Mouse (Mus musculus): ENCODE measurements around the gene Olfr855. TPM values are rescaled to one million over a fixed set of nuclear protein-coding genes. Genes with fewer than 3 reads are reported as not detected.

Olfr855 gene
- not detected for polyA plus RNA-seq (2014; fragmentation: Illumina TruSeq; extraction: RNeasy Lipid Tissue Mini Kit (QIAGEN cat#74804); ENCODE audit: insufficient read depth, low read depth, low replicate concordance)

DNA sequence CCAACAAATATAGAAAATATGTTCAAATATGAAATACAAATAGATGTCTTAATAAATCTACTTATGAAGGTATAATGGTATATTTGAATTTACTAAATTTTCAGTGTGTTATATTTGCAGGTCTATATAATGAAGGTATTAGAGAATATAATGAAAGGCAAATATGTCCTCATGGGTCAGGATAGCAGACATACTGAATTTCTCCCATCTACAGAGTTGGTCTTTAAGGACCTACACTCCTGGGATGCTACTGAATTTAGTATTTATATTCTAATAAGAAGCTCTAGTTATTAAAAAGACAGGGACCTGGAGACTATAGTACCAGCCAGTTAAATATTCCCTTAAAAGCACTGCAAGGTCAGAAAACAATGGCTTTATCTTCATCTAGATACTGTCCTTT lies at the start of gene Olfr855:
Olfr855 (plus strand) TSS at position 301 of the 400 bp plus-strand sequence.

DNA sequence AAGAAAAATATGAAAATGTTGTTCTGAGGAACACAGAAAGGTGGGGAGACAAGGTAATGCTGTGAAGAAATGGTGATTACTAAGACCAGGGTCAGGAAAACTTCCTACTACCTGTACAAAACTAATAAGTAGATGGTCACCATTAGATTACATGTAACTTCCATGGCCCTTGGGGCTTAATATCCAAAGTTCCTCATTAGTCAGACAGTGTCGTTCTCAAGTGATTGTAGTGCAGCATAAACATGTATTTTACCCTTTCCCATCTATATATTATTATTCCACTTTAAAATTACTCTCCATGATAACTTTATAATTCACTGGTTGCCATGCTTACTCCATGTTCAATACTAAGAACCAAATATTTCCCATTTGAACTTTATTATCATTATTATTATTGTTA lies 41.4 kb upstream of the Olfr855 start, which contains the start of gene Olfr853:
Olfr853 (minus strand) TSS at position 101 of the 400 bp plus-strand sequence.

DNA sequence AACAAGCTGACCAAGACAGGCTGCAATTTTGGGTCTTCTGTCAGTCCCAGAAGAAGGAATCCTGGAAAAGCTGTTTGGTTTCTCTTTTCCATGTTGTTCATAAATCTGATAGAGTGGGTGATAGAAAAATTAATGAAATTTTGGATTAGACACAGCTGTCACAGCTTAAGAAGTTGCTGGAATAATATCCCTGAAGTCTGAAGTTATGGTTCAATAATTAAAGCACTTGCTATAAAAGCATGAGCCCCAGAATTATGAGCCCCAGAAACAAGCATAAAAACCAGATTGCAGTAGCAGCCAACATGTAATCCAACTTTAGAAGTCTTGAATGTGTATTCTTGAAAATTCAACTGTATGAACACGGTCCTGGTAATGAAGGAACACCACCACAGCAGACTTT lies 15.1 kb upstream of the Olfr855 start, which contains the start of gene Olfr854:
Olfr854 (minus strand) TSS at position 101 of the 400 bp plus-strand sequence.

DNA sequence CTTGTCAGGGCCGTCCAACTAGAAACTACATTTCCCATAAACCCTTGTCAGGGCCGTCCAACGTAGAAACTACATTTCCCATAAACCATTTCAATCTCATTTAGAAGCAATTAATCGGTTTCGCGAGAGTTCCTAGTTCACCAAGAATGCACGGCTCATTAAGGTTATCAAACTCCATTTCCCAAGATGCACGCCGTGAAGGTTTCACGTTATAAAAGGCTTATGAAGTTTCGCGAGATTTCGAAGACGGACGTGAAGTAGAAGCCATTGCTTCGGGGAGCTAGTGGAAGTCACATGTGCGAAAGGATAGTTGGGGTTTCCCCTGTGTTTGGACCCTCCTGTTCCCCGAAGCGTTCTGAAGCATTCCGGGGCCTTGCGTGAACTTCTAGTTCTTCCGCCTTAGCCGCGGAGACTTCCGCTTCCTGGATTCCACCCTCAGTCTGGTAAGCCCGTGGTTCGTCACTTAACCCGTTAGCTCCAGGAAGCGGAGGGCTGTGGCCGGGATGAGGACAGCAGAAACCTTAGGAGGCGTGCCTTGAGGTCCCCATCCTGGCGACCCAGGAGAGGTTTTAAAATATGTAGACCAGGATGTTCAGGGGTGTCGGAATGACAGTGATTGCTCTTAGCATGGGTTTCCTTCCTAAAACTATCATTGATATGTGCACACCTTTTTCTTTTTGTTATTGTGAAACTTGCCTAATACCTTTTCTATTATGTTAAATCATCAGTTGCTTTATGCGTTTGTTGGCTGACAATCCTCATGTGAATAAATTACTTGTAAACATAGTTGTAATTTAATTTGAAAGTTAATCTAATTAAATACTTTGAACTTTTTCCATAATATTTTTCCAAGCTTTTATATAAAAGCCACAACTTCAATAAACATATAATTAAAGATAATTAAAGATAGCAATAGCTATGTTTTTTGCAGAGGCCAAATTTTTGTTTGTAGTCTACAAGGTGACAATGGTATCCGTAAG lies 39.7 kb downstream of the Olfr855 start, which contains the start of gene Zfp317:
Zfp317 (plus strand) TSS at position 260 of the 980 bp plus-strand sequence.

Other genes with a start within 250 kb of the Olfr855 start
- not detected for gene Olfr845, start 246.2 kb upstream of the Olfr855 start, polyA plus RNA-seq (2014; fragmentation: Illumina TruSeq; extraction: RNeasy Lipid Tissue Mini Kit (QIAGEN cat#74804); ENCODE audit: insufficient read depth, low read depth, low replicate concordance)
- not detected for gene Olfr846, start 218.6 kb upstream of the Olfr855 start, polyA plus RNA-seq (2014; fragmentation: Illumina TruSeq; extraction: RNeasy Lipid Tissue Mini Kit (QIAGEN cat#74804); ENCODE audit: insufficient read depth, low read depth, low replicate concordance)
- not detected for gene Olfr847, start 203.9 kb upstream of the Olfr855 start, polyA plus RNA-seq (2014; fragmentation: Illumina TruSeq; extraction: RNeasy Lipid Tissue Mini Kit (QIAGEN cat#74804); ENCODE audit: insufficient read depth, low read depth, low replicate concordance)
- gene Olfr849, start 142.4 kb upstream of the Olfr855 start, polyA plus RNA-seq (2014; fragmentation: Illumina TruSeq; extraction: RNeasy Lipid Tissue Mini Kit (QIAGEN cat#74804); ENCODE audit: insufficient read depth, low read depth, low replicate concordance): not detected
- not detected for gene Olfr850, start 104.4 kb upstream of the Olfr855 start, polyA plus RNA-seq (2014; fragmentation: Illumina TruSeq; extraction: RNeasy Lipid Tissue Mini Kit (QIAGEN cat#74804); ENCODE audit: insufficient read depth, low read depth, low replicate concordance)
- gene Olfr851, start 89.3 kb upstream of the Olfr855 start, polyA plus RNA-seq (2014; fragmentation: Illumina TruSeq; extraction: RNeasy Lipid Tissue Mini Kit (QIAGEN cat#74804); ENCODE audit: insufficient read depth, low read depth, low replicate concordance): not detected
- gene Olfr853, start 41.5 kb upstream of the Olfr855 start, polyA plus RNA-seq (2014; fragmentation: Illumina TruSeq; extraction: RNeasy Lipid Tissue Mini Kit (QIAGEN cat#74804); ENCODE audit: insufficient read depth, low read depth, low replicate concordance): not detected
- not detected for gene Olfr854, start 15.2 kb upstream of the Olfr855 start, polyA plus RNA-seq (2014; fragmentation: Illumina TruSeq; extraction: RNeasy Lipid Tissue Mini Kit (QIAGEN cat#74804); ENCODE audit: insufficient read depth, low read depth, low replicate concordance)
- 7.1 TPM for gene Zfp317, start 39.5 kb downstream of the Olfr855 start, polyA plus RNA-seq (2014; fragmentation: Illumina TruSeq; extraction: RNeasy Lipid Tissue Mini Kit (QIAGEN cat#74804); ENCODE audit: insufficient read depth, low read depth, low replicate concordance)
- not detected for gene Olfr857, start 126.8 kb downstream of the Olfr855 start, polyA plus RNA-seq (2014; fragmentation: Illumina TruSeq; extraction: RNeasy Lipid Tissue Mini Kit (QIAGEN cat#74804); ENCODE audit: insufficient read depth, low read depth, low replicate concordance)
- not detected for gene Olfr58, start 197.7 kb downstream of the Olfr855 start, polyA plus RNA-seq (2014; fragmentation: Illumina TruSeq; extraction: RNeasy Lipid Tissue Mini Kit (QIAGEN cat#74804); ENCODE audit: insufficient read depth, low read depth, low replicate concordance)
- not detected for gene Olfr859, start 222.3 kb downstream of the Olfr855 start, polyA plus RNA-seq (2014; fragmentation: Illumina TruSeq; extraction: RNeasy Lipid Tissue Mini Kit (QIAGEN cat#74804); ENCODE audit: insufficient read depth, low read depth, low replicate concordance)

All from lung, adult 10 weeks (tissue).